Mouse (Mus musculus): ENCODE measurements at regions not wholly inside any gene's neighbourhood (a gene's known extent, or its start where the extent isn't known, plus 50 kb on each side); places are given as distances from the start of the nearest gene placed in this dataset.

- DNase-seq (ENCODE audit: low spot score) = no peak
These were observed 100.1 kb upstream of the Tnp1 start for GRCm38 (mm10) chr1:73115854-73116253.

- DNase-seq (ENCODE audit: low spot score) = no peak
These were observed 97.4 kb upstream of the Tnp1 start for GRCm38 (mm10) chr1:73113137-73113536.

- DNase-seq (ENCODE audit: low spot score) = no peak
These were observed 97.0 kb upstream of the Tnp1 start for GRCm38 (mm10) chr1:73112711-73113110.

- no peak for DNase-seq (ENCODE audit: low spot score)
These were observed 96.2 kb upstream of the Tnp1 start for GRCm38 (mm10) chr1:73111911-73112310.

- no peak for DNase-seq (ENCODE audit: low spot score)
These were observed 90.3 kb upstream of the Tnp1 start for GRCm38 (mm10) chr1:73105856-73106463.

GRCm38 (mm10) chr1:73097645-73098440 lies 82.1 kb upstream of the Tnp1 start:
- no peak for DNase-seq (ENCODE audit: low spot score)

GRCm38 (mm10) chr1:73089636-73090035 lies 73.9 kb upstream of the Tnp1 start:
- DNase-seq (ENCODE audit: low spot score) = no peak

GRCm38 (mm10) chr1:73088494-73088893 lies 72.8 kb upstream of the Tnp1 start:
- DNase-seq (ENCODE audit: low spot score) = no peak

GRCm38 (mm10) chr1:73084946-73085345 lies 69.2 kb upstream of the Tnp1 start:
- DNase-seq (ENCODE audit: low spot score) = no peak

GRCm38 (mm10) chr1:73083396-73083795 lies 67.7 kb upstream of the Tnp1 start:
- no peak for DNase-seq (ENCODE audit: low spot score)

GRCm38 (mm10) chr1:73079518-73079917 lies 63.8 kb upstream of the Tnp1 start:
- no peak for DNase-seq (ENCODE audit: low spot score)

- no peak for DNase-seq (ENCODE audit: low spot score)
These were observed 61.4 kb upstream of the Tnp1 start for GRCm38 (mm10) chr1:73077156-73077555.

- DNase-seq (ENCODE audit: low spot score) = no peak
These were observed 60.1 kb upstream of the Tnp1 start for GRCm38 (mm10) chr1:73075699-73076373.

- DNase-seq (ENCODE audit: low spot score) = no peak
These were observed 59.5 kb upstream of the Tnp1 start for GRCm38 (mm10) chr1:73075159-73075558.

- DNase-seq (ENCODE audit: low spot score) = no peak
These were observed 58.8 kb upstream of the Tnp1 start for GRCm38 (mm10) chr1:73074525-73074924.

- no peak for DNase-seq (ENCODE audit: low spot score)
These were observed 56.7 kb upstream of the Tnp1 start for GRCm38 (mm10) chr1:73072237-73072904.

- no peak for DNase-seq (ENCODE audit: low spot score)
These were observed 54.4 kb upstream of the Tnp1 start for GRCm38 (mm10) chr1:73070126-73070525.

Data from adipocyte (in vitro differentiated cells).